Mouse (Mus musculus) erythroid progenitor cell, adult 5-6 weeks (primary cell): ENCODE measurements around the gene Hopx. TPM values are rescaled to one million over a fixed set of nuclear protein-coding genes. Genes with fewer than 3 reads are reported as not detected.
"Not testable (repeated sequence)": the region's sequence is repeated elsewhere in the genome, so short reads cannot be mapped to it uniquely, and the experiment has no call there.

Experiments used
- ATAC-seq: replicated peaks from 2 replicates; pipeline ENCODE4 v1.8.0; 2016; ENCODE audit warnings: moderate number of reproducible peaks, mild to moderate bottlenecking, moderate TSS enrichment, inconsistent platforms; ENCODE audit not compliant: poor library complexity, low FRiP score, severe bottlenecking
- total RNA-seq, 2 experiments: library from RNA; stranded (forward) in 1 of 2; stranded (reverse) in 1 of 2; fragments of 150-400 nt in 1 of 2; fragments of 186-747, 209-891 nt in 1 of 2; gene quantifications; 2 replicates each; pipeline versions ENCODE4 v1.2.3 to v1.2.4; 2015 to 2017; ENCODE audit warnings: low replicate concordance in 2 of 2

The Hopx gene
- total RNA-seq, 2 experiments from 2014 or later, result 2.1 TPM; not detected in 1

- ATAC-seq, result no peak
These were observed 7.6 kb downstream of the Hopx start for GRCm38 (mm10) chr5:77107146-77107822.

DNA sequence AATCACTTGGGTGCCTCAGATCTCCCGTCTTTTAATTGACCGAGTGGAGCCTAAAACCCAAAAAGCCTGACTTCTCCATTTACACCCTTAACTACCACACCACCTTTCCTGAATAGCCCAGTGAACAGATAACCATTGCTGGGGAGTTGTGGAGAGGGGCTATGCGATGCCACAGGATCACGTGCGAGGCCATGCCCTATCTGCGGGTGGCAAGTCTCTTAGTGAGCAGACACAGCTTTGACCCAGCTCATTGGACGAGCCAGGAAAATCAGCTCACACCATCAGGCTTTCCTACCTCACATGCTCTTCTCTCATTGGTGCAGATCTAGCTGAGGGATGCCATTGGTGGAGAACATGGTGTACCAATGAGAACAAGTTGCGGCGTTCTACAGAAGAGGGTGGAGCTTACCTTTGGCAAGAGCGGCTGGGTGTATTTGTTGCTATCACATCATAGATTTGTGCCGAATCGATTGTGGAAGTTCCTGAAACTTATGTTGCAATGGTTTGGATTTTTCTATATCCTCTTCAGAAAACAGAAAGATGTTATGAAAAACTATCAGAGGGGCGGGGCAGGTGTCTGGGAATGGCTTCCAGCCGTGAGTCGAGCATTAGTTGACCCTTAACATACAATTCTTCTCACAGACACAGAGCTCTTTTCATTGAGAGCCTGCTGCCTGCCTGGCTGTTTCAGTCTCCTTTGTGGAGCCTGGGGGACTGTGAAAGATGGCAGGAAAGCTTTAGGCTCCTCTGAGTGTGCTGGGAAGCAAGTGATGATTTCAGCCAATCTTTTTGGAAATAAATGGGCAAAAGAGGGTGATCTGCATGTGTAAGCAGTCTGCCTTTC, 12.2 kb downstream of the Hopx start:
- no peak for ATAC-seq

- ATAC-seq, result no peak
These were observed 14.2 kb downstream of the Hopx start for GRCm38 (mm10) chr5:77100691-77101090.

GRCm38 (mm10) chr5:77099997-77100380, 14.9 kb downstream of the Hopx start:
- no peak for ATAC-seq

DNA sequence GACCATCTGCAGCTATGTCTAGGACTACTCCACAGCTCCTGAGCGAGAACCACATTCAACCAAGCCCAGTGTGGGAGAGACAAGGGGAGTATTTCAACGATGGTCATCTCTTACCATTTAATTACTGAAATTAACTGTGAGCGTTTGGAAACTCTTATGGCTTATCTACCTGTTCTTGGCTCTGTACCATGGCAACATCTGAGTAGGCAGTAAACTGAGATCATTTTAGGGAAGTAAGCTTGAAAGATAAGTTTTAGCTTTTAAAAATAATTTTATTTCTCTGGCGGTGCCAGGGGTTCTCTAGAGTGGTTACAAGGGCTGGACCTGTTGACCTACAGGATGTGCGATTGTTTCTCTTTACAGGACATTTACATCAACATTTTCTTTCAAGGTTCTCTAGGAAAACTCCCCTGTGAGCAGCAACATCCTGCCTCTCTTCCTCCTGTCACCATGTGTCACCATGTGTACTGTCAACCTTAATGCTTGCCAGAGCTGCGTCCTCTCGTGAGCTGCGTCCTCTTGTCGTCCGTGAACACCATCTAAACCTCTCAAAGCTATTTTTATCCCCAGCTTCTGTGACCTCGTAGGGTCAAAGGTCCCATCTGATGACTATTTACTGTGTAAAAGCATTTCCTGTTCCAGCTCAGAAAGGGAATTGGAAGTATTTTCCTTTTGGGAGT, 15.5 kb downstream of the Hopx start:
- no peak for ATAC-seq

DNA sequence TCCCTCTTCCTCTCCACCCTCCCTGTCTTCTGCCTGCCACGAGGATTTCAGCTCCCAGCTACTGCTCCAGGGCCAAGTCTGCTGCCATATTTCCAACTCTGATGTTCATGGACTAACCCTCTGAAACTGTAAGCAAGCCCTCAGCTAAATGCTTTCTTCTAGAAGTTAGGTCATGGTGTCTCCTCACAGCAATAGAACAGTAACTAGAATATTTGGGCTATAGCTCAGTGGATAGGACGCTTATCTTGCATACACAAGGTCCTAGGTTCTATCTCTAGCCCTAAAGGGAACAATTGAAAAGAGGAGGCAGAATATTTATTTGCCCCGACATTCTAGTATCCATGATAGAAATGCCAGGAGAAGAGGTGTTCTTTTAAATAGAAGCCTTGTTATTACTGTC, 16.0 kb downstream of the Hopx start:
- ATAC-seq, result no peak

DNA sequence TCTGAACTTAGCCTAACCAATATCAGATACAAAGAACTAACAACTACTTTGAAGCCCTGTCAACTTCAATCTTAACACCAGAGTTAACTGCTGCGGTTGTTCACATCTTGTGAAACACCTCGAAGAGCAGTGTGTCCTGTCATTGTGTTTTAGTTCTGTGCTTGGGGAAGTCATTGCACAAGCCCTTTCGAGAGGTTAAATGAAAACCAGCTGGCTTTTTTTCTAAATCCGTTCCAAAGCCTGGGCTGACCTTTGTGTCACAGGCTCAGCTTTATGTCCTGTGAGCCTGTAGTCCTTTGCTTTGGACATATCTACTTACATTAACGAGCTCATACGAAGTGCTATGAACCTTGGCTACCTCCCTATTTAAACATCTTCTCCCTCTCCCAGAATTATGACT, 17.2 kb downstream of the Hopx start:
- no peak for ATAC-seq

GRCm38 (mm10) chr5:77096194-77096593, 18.7 kb downstream of the Hopx start:
- ATAC-seq, result not testable (repeated sequence)

DNA sequence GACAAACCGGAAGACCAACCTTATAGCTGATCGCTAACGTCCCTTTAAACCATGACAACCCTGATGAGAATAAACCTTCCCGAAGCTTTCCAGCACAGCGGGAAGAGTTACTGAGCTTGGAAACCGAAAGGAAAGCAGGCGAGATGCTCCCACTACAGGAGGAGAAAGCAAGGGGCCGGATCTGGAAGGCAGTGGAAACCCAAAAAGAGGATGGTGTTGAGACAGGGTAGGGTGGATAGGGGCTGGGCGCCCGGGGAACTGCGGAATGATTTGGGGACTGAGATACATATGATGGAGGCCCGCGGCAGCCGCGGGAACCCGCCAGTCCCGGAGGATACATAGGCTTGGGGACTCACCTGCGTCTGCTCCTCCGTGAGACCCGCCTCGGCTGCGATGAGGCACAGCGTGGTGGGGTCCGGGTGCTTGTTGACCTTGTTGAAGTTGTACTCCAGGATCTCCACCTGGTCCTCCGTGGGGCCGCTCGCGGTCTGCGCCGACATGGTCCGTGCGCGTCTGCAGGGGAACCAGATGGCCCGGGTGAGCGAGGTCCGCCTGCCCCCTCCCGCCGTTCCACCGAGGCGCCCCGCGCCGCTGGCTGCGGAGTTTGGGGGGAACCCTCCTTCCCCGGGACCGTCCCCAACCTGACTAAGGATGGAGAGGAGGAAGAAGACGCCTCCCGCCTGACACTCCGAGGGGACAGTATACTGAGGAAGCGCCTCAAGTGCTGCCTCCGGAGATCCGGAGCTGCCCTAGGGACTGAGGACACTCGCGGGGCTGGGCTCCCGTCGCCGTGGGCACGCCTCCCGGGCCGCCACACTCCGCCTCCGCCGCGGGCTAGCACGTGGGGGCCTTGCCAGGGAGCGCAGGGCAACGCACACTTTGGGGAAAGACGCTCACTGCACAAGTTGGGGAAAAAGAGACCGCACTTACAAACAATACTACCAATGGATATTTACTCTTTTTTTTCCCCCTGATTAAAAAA, 20.1 kb downstream of the Hopx start:
- ATAC-seq, result peak; percentile 58; the same call in 1 of the 2 replicates

GRCm38 (mm10) chr5:77093961-77094360, 21.0 kb downstream of the Hopx start:
- ATAC-seq, result no peak

DNA sequence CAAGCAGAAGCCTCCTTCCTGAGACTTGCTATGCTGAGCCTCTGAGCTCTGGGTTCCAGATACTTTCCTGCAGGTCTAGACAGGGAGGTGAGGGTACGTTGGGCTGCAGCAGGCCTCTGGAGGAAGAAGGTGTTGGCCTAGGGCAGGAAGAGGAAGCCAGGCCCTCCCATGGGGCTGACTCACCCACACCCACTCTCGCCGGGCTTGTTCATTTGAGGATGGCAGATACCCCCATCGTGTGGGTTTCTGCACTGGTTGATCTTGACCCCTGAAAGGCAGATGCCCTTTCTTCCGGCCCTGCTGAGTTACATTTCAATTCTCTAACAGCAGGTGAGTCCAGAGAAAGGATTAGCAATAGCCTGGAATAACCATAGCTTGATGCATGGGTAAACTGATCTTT, 22.4 kb downstream of the Hopx start:
- ATAC-seq, result no peak

DNA sequence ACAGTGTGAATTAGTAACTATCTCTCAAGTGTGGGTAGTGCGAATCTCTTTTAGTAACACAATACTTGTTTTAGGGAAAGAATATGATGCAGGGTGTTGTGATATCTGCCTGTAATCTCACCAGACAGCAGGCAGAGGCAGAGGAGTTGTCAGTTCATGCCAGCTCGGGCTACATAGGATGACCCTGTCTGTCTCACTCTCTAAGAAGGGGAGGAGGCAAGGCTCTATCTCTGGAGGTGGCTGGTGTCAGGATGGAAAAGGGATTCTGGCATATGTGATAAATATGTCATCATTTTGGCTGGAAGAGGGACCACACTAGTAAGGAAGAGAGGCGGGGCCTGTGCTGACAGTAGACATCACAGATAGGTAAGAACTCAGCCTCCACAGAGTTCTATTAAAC, 23.0 kb downstream of the Hopx start:
- no peak for ATAC-seq

GRCm38 (mm10) chr5:77090521-77091096, 24.3 kb downstream of the Hopx start:
- no peak for ATAC-seq

GRCm38 (mm10) chr5:77089901-77090300, 25.0 kb downstream of the Hopx start:
- no peak for ATAC-seq

GRCm38 (mm10) chr5:77089294-77089693, 25.6 kb downstream of the Hopx start:
- ATAC-seq, result 0 out of 2 replicates have a peak, but pooled peaks have one; percentile 53

- ATAC-seq, result no peak
These were observed 27.8 kb downstream of the Hopx start for GRCm38 (mm10) chr5:77087122-77087521.

DNA sequence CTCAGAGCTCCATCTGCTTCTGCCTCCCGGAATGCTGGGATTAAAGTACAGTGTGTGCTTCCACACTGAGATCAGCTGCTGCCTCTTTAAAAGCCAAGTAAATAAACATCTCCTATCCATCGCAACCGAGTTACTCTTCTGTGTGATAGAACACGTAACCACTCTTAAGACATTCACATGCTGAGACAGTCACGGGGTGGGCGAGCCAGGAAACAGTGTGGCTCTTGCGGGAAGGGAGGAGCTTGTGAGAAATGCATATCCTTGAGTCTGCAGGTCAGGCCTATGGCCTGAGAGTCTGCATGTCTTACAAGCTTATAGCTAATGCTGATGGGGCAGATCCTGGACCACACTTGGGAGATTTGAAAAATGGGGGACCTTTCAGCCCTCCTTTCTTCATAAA, 28.4 kb downstream of the Hopx start:
- ATAC-seq, result no peak

DNA sequence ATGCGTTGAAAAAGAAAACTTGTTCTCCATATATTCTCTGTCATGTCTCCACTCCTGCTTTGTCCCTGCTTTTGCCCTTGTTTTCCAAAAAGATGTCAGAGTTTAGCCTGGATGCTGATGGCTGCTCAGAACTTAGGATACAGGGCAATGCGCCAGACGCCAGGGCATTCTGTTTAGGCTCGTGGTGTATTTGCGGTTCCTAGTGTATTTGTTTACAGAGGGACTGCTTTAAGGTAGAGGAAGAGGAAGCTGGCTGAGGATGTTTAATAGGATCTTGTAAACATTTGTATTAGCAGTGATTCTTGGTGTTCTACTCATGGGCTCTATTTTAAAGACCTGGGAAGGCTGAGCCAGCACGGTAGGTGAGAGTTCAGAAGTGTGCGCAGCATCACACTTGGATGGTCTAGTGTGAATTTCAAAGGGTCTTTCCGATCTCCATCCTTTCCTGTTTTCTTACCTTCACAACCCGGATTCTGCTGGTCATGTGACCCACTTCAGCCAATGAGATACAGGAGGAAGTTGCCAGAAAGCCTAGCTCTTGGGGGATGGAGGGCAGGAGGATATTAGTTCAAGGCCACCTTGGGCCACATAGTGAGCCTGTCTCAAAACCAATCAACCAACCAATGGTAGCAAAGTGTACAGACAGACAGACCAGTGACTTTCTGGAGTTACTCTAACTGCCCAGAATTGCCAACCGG, 29.0 kb downstream of the Hopx start:
- ATAC-seq, result no peak

- ATAC-seq, result no peak
These were observed 30.5 kb downstream of the Hopx start for GRCm38 (mm10) chr5:77084418-77084817.
